Mouse (Mus musculus): Measurements from ENCODE around the gene Rmdn3. TPM values are rescaled to one million over a fixed set of nuclear protein-coding genes. Genes with fewer than 3 reads are reported as not detected.
A peak's percentile ranks its signal among the peaks of the same experiment; 100 is the strongest.

Gene Rmdn3
- polyA plus RNA-seq, 1 experiment: 21.8 TPM

- H3ac ChIP-seq (ENCODE audit: control insufficient read depth, insufficient read length, low read depth): peak within 1 kb of the TSS; percentile 57
- no peak for TF ChIP-seq FOSL1 (IDR thresholded peaks at IDR 0.05; ENCODE audit: insufficient read depth, low read length, poor library complexity, severe bottlenecking)
- TF ChIP-seq MAX (IDR thresholded peaks at IDR 0.05): peak; percentile 95
These were observed 44.3 kb downstream of the Rmdn3 start, which contains the start of gene Rad51 for GRCm38 (mm10) chr2:119112438-119113112. Gene Rad51, plus strand, starts transcription at chr2:119112793.

GRCm38 (mm10) chr2:119111060-119111459 lies 45.8 kb downstream of the Rmdn3 start:
- no peak overlapping the region for H3K4me3 ChIP-seq (ENCODE audit: insufficient read depth, poor library complexity, severe bottlenecking)
- peaks cover 46% of the 10 kb centered on the region for H3K79me2 ChIP-seq (ENCODE audit: control insufficient read depth, insufficient read depth)
- TF ChIP-seq USF1 (IDR thresholded peaks at IDR 0.05; ENCODE audit: low read depth) (no peak), CTCF (IDR thresholded peaks at IDR 0.05; ENCODE audit: control insufficient read depth, insufficient read depth, insufficient read length) (no peak), MYOD1 (IDR thresholded peaks at IDR 0.05; ENCODE audit: control insufficient read depth, insufficient read length, low read depth) (no peak), MAX (IDR thresholded peaks at IDR 0.05) (no peak), FOSL1 (IDR thresholded peaks at IDR 0.05; ENCODE audit: insufficient read depth, low read length, poor library complexity, severe bottlenecking) (no peak), CEBPB (IDR thresholded peaks at IDR 0.05; ENCODE audit: low read depth) (no peak), MYOG (IDR thresholded peaks at IDR 0.05; ENCODE audit: control insufficient read depth, extremely low read depth, insufficient read length) (no peak)
- no peaks in the 10 kb centered on the region for H3K27me3 ChIP-seq (ENCODE audit: control insufficient read depth, insufficient read depth, insufficient read length)
- peaks cover 35% of the 10 kb centered on the region for H3K36me3 ChIP-seq (ENCODE audit: control insufficient read depth, insufficient read depth)
- H3K79me3 ChIP-seq (ENCODE audit: low read depth): peaks cover 32% of the 10 kb centered on the region
- H3ac ChIP-seq (ENCODE audit: control insufficient read depth, insufficient read length, low read depth): no peak overlapping the region

More at GRCm38 (mm10) chr2:119112438-119113112, 44.3 kb downstream of the Rmdn3 start, which contains the start of gene Rad51:
- H3K79me2 ChIP-seq (ENCODE audit: control insufficient read depth, insufficient read depth): peaks cover 60% of the 10 kb centered on the region
- H3K4me3 ChIP-seq (ENCODE audit: insufficient read depth, poor library complexity, severe bottlenecking): peak within 1 kb of the TSS; percentile 88
- peaks cover 43% of the 10 kb centered on the region for H3K36me3 ChIP-seq (ENCODE audit: control insufficient read depth, insufficient read depth)
- H3K27me3 ChIP-seq (ENCODE audit: control insufficient read depth, insufficient read depth, insufficient read length): no peaks in the 10 kb centered on the region
- H3K79me3 ChIP-seq (ENCODE audit: low read depth): peaks cover 38% of the 10 kb centered on the region

- peaks cover 21% of the 10 kb centered on the region for H3K79me2 ChIP-seq (ENCODE audit: control insufficient read depth, insufficient read depth)
- H3ac ChIP-seq (ENCODE audit: control insufficient read depth, insufficient read length, low read depth): no peak overlapping the region
- no peak overlapping the region for H3K4me3 ChIP-seq (ENCODE audit: insufficient read depth, poor library complexity, severe bottlenecking)
- peaks cover 10% of the 10 kb centered on the region for H3K79me3 ChIP-seq (ENCODE audit: low read depth)
- H3K36me3 ChIP-seq (ENCODE audit: control insufficient read depth, insufficient read depth): peaks cover 47% of the 10 kb centered on the region
- TF ChIP-seq MYOG (IDR thresholded peaks at IDR 0.05; ENCODE audit: control insufficient read depth, extremely low read depth, insufficient read length): no peak
- TF ChIP-seq MAX (IDR thresholded peaks at IDR 0.05): peak; percentile 55
- no peaks in the 10 kb centered on the region for H3K27me3 ChIP-seq (ENCODE audit: control insufficient read depth, insufficient read depth, insufficient read length)
These were observed 48.3 kb downstream of the Rmdn3 start for GRCm38 (mm10) chr2:119108554-119108953.

GRCm38 (mm10) chr2:119106583-119106982 lies 50.3 kb downstream of the Rmdn3 start:
- Histone ChIP-seq H3K36me3 (ENCODE audit: control insufficient read depth, insufficient read depth) (peaks cover 66% of the 10 kb centered on the region), H3K79me2 (ENCODE audit: control insufficient read depth, insufficient read depth) (peaks cover 6% of the 10 kb centered on the region), H3K27me3 (ENCODE audit: control insufficient read depth, insufficient read depth, insufficient read length) (no peaks in the 10 kb centered on the region), H3ac (ENCODE audit: control insufficient read depth, insufficient read length, low read depth) (no peak overlapping the region), H3K4me3 (ENCODE audit: insufficient read depth, poor library complexity, severe bottlenecking) (no peak overlapping the region), H3K79me3 (ENCODE audit: low read depth) (peaks cover 2% of the 10 kb centered on the region)
- TF ChIP-seq USF1 (IDR thresholded peaks at IDR 0.05; ENCODE audit: low read depth): no peak
- no peak for TF ChIP-seq MAX (IDR thresholded peaks at IDR 0.05)
- TF ChIP-seq CEBPB (IDR thresholded peaks at IDR 0.05; ENCODE audit: low read depth): no peak
- TF ChIP-seq MYOD1 (IDR thresholded peaks at IDR 0.05; ENCODE audit: control insufficient read depth, insufficient read length, low read depth): no peak
- TF ChIP-seq FOSL1 (IDR thresholded peaks at IDR 0.05; ENCODE audit: insufficient read depth, low read length, poor library complexity, severe bottlenecking): no peak
- no peak for TF ChIP-seq CTCF (IDR thresholded peaks at IDR 0.05; ENCODE audit: control insufficient read depth, insufficient read depth, insufficient read length)
- TF ChIP-seq MYOG (IDR thresholded peaks at IDR 0.05; ENCODE audit: control insufficient read depth, extremely low read depth, insufficient read length): no peak

GRCm38 (mm10) chr2:119101552-119101951 lies 55.3 kb downstream of the Rmdn3 start:
- Histone ChIP-seq H3K79me3 (ENCODE audit: low read depth) (no peaks in the 10 kb centered on the region), H3K79me2 (ENCODE audit: control insufficient read depth, insufficient read depth) (no peaks in the 10 kb centered on the region), H3K36me3 (ENCODE audit: control insufficient read depth, insufficient read depth) (peaks cover 73% of the 10 kb centered on the region), H3K4me3 (ENCODE audit: insufficient read depth, poor library complexity, severe bottlenecking) (no peak overlapping the region), H3K27me3 (ENCODE audit: control insufficient read depth, insufficient read depth, insufficient read length) (no peaks in the 10 kb centered on the region), H3ac (ENCODE audit: control insufficient read depth, insufficient read length, low read depth) (no peak overlapping the region)
- TF ChIP-seq CTCF (IDR thresholded peaks at IDR 0.05; ENCODE audit: control insufficient read depth, insufficient read depth, insufficient read length) (no peak), MAX (IDR thresholded peaks at IDR 0.05) (no peak)

Other genes with a start within 250 kb of the Rmdn3 start
- gene Chst14, start 230.5 kb downstream of the Rmdn3 start, polyA plus RNA-seq (2012; fragmentation: generic; extraction: Trizol): 21.3 TPM
- 9.3 TPM for gene Ccdc32, start 127.6 kb downstream of the Rmdn3 start, polyA plus RNA-seq (2012; fragmentation: generic; extraction: Trizol)
- gene Rpusd2, start 122.2 kb downstream of the Rmdn3 start, polyA plus RNA-seq (2012; fragmentation: generic; extraction: Trizol): 4.2 TPM
- gene Knl1, start 109.9 kb downstream of the Rmdn3 start, polyA plus RNA-seq (2012; fragmentation: generic; extraction: Trizol): 3.2 TPM
- 28.6 TPM for gene Rad51, start 44.2 kb downstream of the Rmdn3 start, polyA plus RNA-seq (2012; fragmentation: generic; extraction: Trizol)
- gene Gchfr, start 10.7 kb upstream of the Rmdn3 start, polyA plus RNA-seq (2012; fragmentation: generic; extraction: Trizol): 80.5 TPM
- 1.5 TPM for gene Gm14137, start 17.5 kb upstream of the Rmdn3 start, polyA plus RNA-seq (2012; fragmentation: generic; extraction: Trizol)
- 27.1 TPM for gene Zfyve19, start 51.6 kb upstream of the Rmdn3 start, polyA plus RNA-seq (2012; fragmentation: generic; extraction: Trizol)
- 12.3 TPM for gene Dnajc17, start 51.8 kb upstream of the Rmdn3 start, polyA plus RNA-seq (2012; fragmentation: generic; extraction: Trizol)
- gene Ppp1r14d, start 72.9 kb upstream of the Rmdn3 start, polyA plus RNA-seq (2012; fragmentation: generic; extraction: Trizol): 0.12 TPM
- 0.82 TPM for gene Spint1, start 80.3 kb upstream of the Rmdn3 start, polyA plus RNA-seq (2012; fragmentation: generic; extraction: Trizol)
- gene Rhov, start 114.2 kb upstream of the Rmdn3 start, polyA plus RNA-seq (2012; fragmentation: generic; extraction: Trizol): 0.55 TPM
- gene Vps18, start 131.7 kb upstream of the Rmdn3 start, polyA plus RNA-seq (2012; fragmentation: generic; extraction: Trizol): 14.9 TPM
- gene Dll4, start 168.8 kb upstream of the Rmdn3 start, polyA plus RNA-seq (2012; fragmentation: generic; extraction: Trizol): not detected
- 60.7 TPM for gene Chac1, start 194.2 kb upstream of the Rmdn3 start, polyA plus RNA-seq (2012; fragmentation: generic; extraction: Trizol)